Mouse (Mus musculus): ENCODE results near the gene Med13.

Med13 gene

GRCm38 (mm10) chr11:86356854-86357788 lies at the start of gene Med13:
Gene Med13 (minus strand): TSS chr11:86357602.
- peak; percentile 64 for DNase-seq (ENCODE audit: low read depth)

GRCm38 (mm10) chr11:86404590-86404989 lies 47.2 kb upstream of the Med13 start:
- no peak for DNase-seq (ENCODE audit: low read depth)

- no peak for DNase-seq (ENCODE audit: low read depth)
These were observed 46.4 kb upstream of the Med13 start for GRCm38 (mm10) chr11:86403845-86404244.

- no peak for DNase-seq (ENCODE audit: low read depth)
These were observed 42.1 kb upstream of the Med13 start for GRCm38 (mm10) chr11:86399241-86400107.

- no peak for DNase-seq (ENCODE audit: low read depth)
These were observed 39.7 kb upstream of the Med13 start for GRCm38 (mm10) chr11:86396950-86397594.

- DNase-seq (ENCODE audit: low read depth): no peak
These were observed 39.1 kb upstream of the Med13 start for GRCm38 (mm10) chr11:86396518-86396917.

- peak; percentile 20 for DNase-seq (ENCODE audit: low read depth)
These were observed 38.2 kb upstream of the Med13 start for GRCm38 (mm10) chr11:86395513-86396125.

GRCm38 (mm10) chr11:86395100-86395499 lies 37.7 kb upstream of the Med13 start:
- DNase-seq (ENCODE audit: low read depth): no peak

GRCm38 (mm10) chr11:86391687-86392086 lies 34.3 kb upstream of the Med13 start:
- no peak for DNase-seq (ENCODE audit: low read depth)

- no peak for DNase-seq (ENCODE audit: low read depth)
These were observed 32.9 kb upstream of the Med13 start for GRCm38 (mm10) chr11:86390308-86390707.

- DNase-seq (ENCODE audit: low read depth): no peak
These were observed 32.1 kb upstream of the Med13 start for GRCm38 (mm10) chr11:86389506-86389905.

GRCm38 (mm10) chr11:86388821-86389480 lies 31.5 kb upstream of the Med13 start:
- no peak for DNase-seq (ENCODE audit: low read depth)

GRCm38 (mm10) chr11:86387121-86387893 lies 29.9 kb upstream of the Med13 start:
- DNase-seq (ENCODE audit: low read depth): no peak

GRCm38 (mm10) chr11:86386576-86386975 lies 29.2 kb upstream of the Med13 start:
- no peak for DNase-seq (ENCODE audit: low read depth)

GRCm38 (mm10) chr11:86385710-86386282 lies 28.4 kb upstream of the Med13 start:
- DNase-seq (ENCODE audit: low read depth): peak; percentile 44

GRCm38 (mm10) chr11:86384141-86384540 lies 26.7 kb upstream of the Med13 start:
- DNase-seq (ENCODE audit: low read depth): no peak

- DNase-seq (ENCODE audit: low read depth): no peak
These were observed 25.2 kb upstream of the Med13 start for GRCm38 (mm10) chr11:86382520-86383157.

GRCm38 (mm10) chr11:86381478-86382091 lies 24.2 kb upstream of the Med13 start:
- no peak for DNase-seq (ENCODE audit: low read depth)
